Mouse (Mus musculus) heart, adult 2 months (tissue): Measurements from ENCODE around the gene Gm20388. TPM values are rescaled to one million over a fixed set of nuclear protein-coding genes. Genes with fewer than 3 reads are reported as not detected.

Source experiments
- DNase-seq, 2 experiments: peaks; one replicate each; pipeline ENCODE4 v3.0.0; 2021
- H3K27ac ChIP-seq: fragments of 200-600 bp; 2 replicates; pipeline ENCODE4 v1.8.1; 2022
- H3K27me3 ChIP-seq: fragments of 200-500 bp; 2 replicates; pipeline ENCODE4 v1.6.1; 2012; ENCODE audit warnings: mild to moderate bottlenecking, low read length, inconsistent platforms, mixed read lengths; ENCODE audit not compliant: control insufficient read depth, insufficient read depth
- H3K36me3 ChIP-seq: fragments of 200-500 bp; 2 replicates; pipeline ENCODE4 v1.6.1; 2012; ENCODE audit warnings: low read length, inconsistent platforms; ENCODE audit not compliant: control insufficient read depth, insufficient read depth
- H3K4me1 ChIP-seq: fragments of 200-500 bp; 2 replicates; pipeline ENCODE4 v1.6.1; 2011; ENCODE audit warnings: low read length; ENCODE audit not compliant: control insufficient read depth, insufficient read depth
- H3K4me3 ChIP-seq: fragments of 200-600 bp; 2 replicates; pipeline ENCODE4 v1.8.1; 2022
- H3K79me2 ChIP-seq: fragments of 200-500 bp; replicated peaks from 2 replicates; pipeline ENCODE4 v1.6.1; 2012; ENCODE audit warnings: mild to moderate bottlenecking, inconsistent platforms, low read length, moderate library complexity, mixed read lengths; ENCODE audit not compliant: control insufficient read depth, insufficient read depth
- H3K9ac ChIP-seq: fragments of 200-500 bp; 2 replicates; pipeline ENCODE4 v1.6.1; 2012; ENCODE audit warnings: low read depth, mild to moderate bottlenecking, control low read depth, inconsistent platforms, low read length, mixed read lengths
- CTCF ChIP-seq: fragments of 200-600 bp; IDR thresholded peaks from 2 replicates; pipeline ENCODE4 v1.8.1; 2022; ENCODE audit warnings: antibody characterized with exemption, mild to moderate bottlenecking, moderate library complexity
- EP300 ChIP-seq: fragments of 200-500 bp; IDR thresholded peaks from 2 replicates; pipeline ENCODE4 v1.6.1; 2011; ENCODE audit warnings: low read depth, low read length, control low read depth; ENCODE audit not compliant: insufficient read depth
- POLR2A ChIP-seq: fragments of 200-500 bp; IDR thresholded peaks from 2 replicates; pipeline ENCODE4 v1.6.1; 2011; ENCODE audit warnings: mild to moderate bottlenecking, low read depth, low read length, control low read depth; ENCODE audit not compliant: insufficient read depth
- WGBS: fragments of 180-500 bp; shearing (Covaris S2); methylation state at CpG from one replicate; pipeline ENCODE4 v1.1.7; 2018; 5-methylcytosine and 5-hydroxymethylcytosine counted together
- intact Hi-C: fragments of 180-260 bp; cut with DNase I; formaldehyde crosslinking; loops from one replicate; pipeline ENCODE4 v1.15.1; 2025
- polyA plus RNA-seq: library from polyadenylated mRNA; depleted of rRNA; stranded (reverse); fragments of >200 nt; gene quantifications from 2 replicates; pipeline ENCODE4 v1.2.3, GENCODE M21; 2012
- total RNA-seq, 2 experiments: library from RNA; stranded (reverse); gene quantifications; 2 replicates each; pipeline ENCODE4 v1.2.3; 2021

Gene Gm20388
- total and polyA plus RNA-seq, 3 experiments, result 1.8 to 32.3 TPM; not detected in 1

GRCm38 (mm10) chr8:122979424-122979823 lies 3068.8 kb downstream of the Gm20388 start:
- intact Hi-C loops, result loop anchor here (5.0 kb wide), 1 partner anchor 67 kb away; no protein-coding TSS in a partner anchor
- no peak overlapping the region for H3K9ac ChIP-seq
- H3K27me3 ChIP-seq, result no peaks in the 10 kb centered on the region
- peaks cover 26% of the 10 kb centered on the region for H3K4me1 ChIP-seq
- no peak for DNase-seq
- H3K4me3 ChIP-seq, result no peak overlapping the region
- peaks cover 10% of the 10 kb centered on the region for H3K79me2 ChIP-seq
- TF ChIP-seq CTCF (no peak), EP300 (no peak), POLR2A (no peak)
- WGBS, result 62% methylated on average over 3 of the region's 3 CpGs
- H3K27ac ChIP-seq, result no peak overlapping the region
- peaks cover 17% of the 10 kb centered on the region for H3K36me3 ChIP-seq

GRCm38 (mm10) chr8:122979865-122980509 lies 3069.3 kb downstream of the Gm20388 start:
- Histone ChIP-seq H3K79me2 (peaks cover 12% of the 10 kb centered on the region), H3K27me3 (no peaks in the 10 kb centered on the region), H3K4me1 (peaks cover 27% of the 10 kb centered on the region), H3K9ac (no peak overlapping the region), H3K27ac (no peak overlapping the region), H3K36me3 (peaks cover 17% of the 10 kb centered on the region), H3K4me3 (no peak overlapping the region)
- intact Hi-C loops, result loop anchor here (5.0 kb wide), 1 partner anchor 68 kb away; no protein-coding TSS in a partner anchor
- DNase-seq, result no peak
- 24% methylated on average over 10 of the region's 10 CpGs for WGBS
- TF ChIP-seq POLR2A (no peak), EP300 (no peak), CTCF (no peak)

GRCm38 (mm10) chr8:122981646-122982045 lies 3071.0 kb downstream of the Gm20388 start:
- Histone ChIP-seq H3K27me3 (no peaks in the 10 kb centered on the region), H3K27ac (no peak overlapping the region), H3K36me3 (peaks cover 18% of the 10 kb centered on the region), H3K4me1 (peaks cover 37% of the 10 kb centered on the region), H3K9ac (no peak overlapping the region), H3K79me2 (peaks cover 11% of the 10 kb centered on the region), H3K4me3 (no peak overlapping the region)
- DNase-seq, result no peak
- TF ChIP-seq POLR2A (no peak), EP300 (no peak), CTCF (no peak)
- WGBS, result 39% methylated on average over 5 of the region's 5 CpGs
- intact Hi-C loops, result loop anchor here (2.0 kb wide), 1 partner anchor 31 kb away; no protein-coding TSS in a partner anchor

- Histone ChIP-seq H3K4me3 (no peak overlapping the region), H3K36me3 (peaks cover 21% of the 10 kb centered on the region), H3K27me3 (no peaks in the 10 kb centered on the region), H3K4me1 (peaks cover 45% of the 10 kb centered on the region), H3K79me2 (peaks cover 11% of the 10 kb centered on the region), H3K9ac (no peak overlapping the region), H3K27ac (no peak overlapping the region)
- TF ChIP-seq POLR2A (no peak), EP300 (no peak), CTCF (peak; percentile 33)
- 77% methylated on average over 19 of the region's 19 CpGs for WGBS
- no peak for DNase-seq
- intact Hi-C loops, result loop anchor here (2.0 kb wide), 1 partner anchor 33 kb away; no protein-coding TSS in a partner anchor
These were observed 3072.7 kb downstream of the Gm20388 start for GRCm38 (mm10) chr8:122983178-122983942.

GRCm38 (mm10) chr8:122984175-122984574 lies 3073.5 kb downstream of the Gm20388 start:
- no peaks in the 10 kb centered on the region for H3K27me3 ChIP-seq
- H3K27ac ChIP-seq, result no peak overlapping the region
- 88% methylated on average over 3 of the region's 3 CpGs for WGBS
- H3K9ac ChIP-seq, result no peak overlapping the region
- TF ChIP-seq POLR2A, result no peak
- no peak for TF ChIP-seq EP300
- no peak for TF ChIP-seq CTCF
- DNase-seq, result no peak
- H3K79me2 ChIP-seq, result peaks cover 13% of the 10 kb centered on the region
- peaks cover 14% of the 10 kb centered on the region for H3K36me3 ChIP-seq
- peaks cover 43% of the 10 kb centered on the region for H3K4me1 ChIP-seq
- H3K4me3 ChIP-seq, result no peak overlapping the region
- intact Hi-C loops, result no loop called here
